Mouse (Mus musculus) forebrain, embryonic 14.5 days (tissue): ENCODE measurements around the gene A4gnt. TPM values are rescaled to one million over a fixed set of nuclear protein-coding genes. Genes with fewer than 3 reads are reported as not detected.

Source experiments
- polyA plus RNA-seq: library from polyadenylated mRNA; unstranded; fragments of >200 nt; fragmentation: Nextera tagmentation; extraction: Ambion mirVana; gene quantifications from 2 replicates; pipeline ENCODE4 v1.2.1, GENCODE M21; 2014

Gene A4gnt
- polyA plus RNA-seq, 1 experiment from 2014 or later: not detected

Other genes starting within 250 kb of the A4gnt start
- 51.8 and 56.8 TPM in 2 replicates for gene Mras, start 175.1 kb upstream of the A4gnt start, polyA plus RNA-seq
- 0.54 and 1.5 TPM in 2 replicates for gene Nme9, start 161.0 kb upstream of the A4gnt start, polyA plus RNA-seq
- 60.6 and 68.7 TPM in 2 replicates for gene Armc8, start 43.6 kb upstream of the A4gnt start, polyA plus RNA-seq
- gene Dbr1, start 36.7 kb upstream of the A4gnt start, polyA plus RNA-seq: 22.0 and 23.5 TPM in 2 replicates
- gene Dzip1l, start 17.0 kb downstream of the A4gnt start, polyA plus RNA-seq: 6.4 and 7.2 TPM in 2 replicates
- gene Cldn18, start 104.8 kb downstream of the A4gnt start, polyA plus RNA-seq: not detected in 2 replicates